Mouse (Mus musculus) kidney, postnatal 10 days (tissue): ENCODE results near the gene Tmem206.

Source experiments
- DNase-seq: peaks from one replicate; pipeline ENCODE4 v3.0.0; 2021; ENCODE audit warnings: mixed read lengths

Gene Tmem206

DNA sequence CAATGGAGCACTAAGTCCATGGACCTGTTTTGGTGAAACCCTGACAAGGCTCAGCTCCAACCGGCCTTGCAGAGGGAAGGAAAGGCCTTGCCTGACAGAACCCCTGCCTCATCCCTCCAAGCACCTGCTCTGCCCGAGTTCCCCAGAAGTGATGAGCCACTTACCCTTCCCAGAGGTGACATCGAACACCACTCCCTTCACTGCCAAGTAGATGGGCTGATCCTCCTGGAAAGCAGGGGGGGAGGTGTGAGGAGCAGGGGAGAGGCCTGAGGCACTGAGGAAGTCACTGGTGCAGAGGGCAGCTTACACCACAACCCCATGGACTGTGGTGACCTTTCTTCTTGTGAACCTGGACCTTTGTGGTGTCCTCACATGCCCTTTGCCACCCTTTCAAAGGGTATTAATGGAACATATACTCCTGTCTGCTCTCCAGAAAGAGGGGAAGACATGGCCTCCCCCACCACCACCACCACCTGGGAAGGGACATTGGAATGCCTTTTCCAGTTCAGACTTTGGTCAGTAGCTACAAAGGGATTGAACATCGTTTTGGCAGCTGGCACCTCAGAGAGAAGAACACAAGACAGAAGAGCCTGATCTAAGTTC is 14.3 kb upstream of the Tmem206 start:
- DNase-seq: no peak

GRCm38 (mm10) chr1:191312513-191312941 is 13.2 kb upstream of the Tmem206 start:
- DNase-seq: peak; percentile 93

- DNase-seq: no peak
Measured at GRCm38 (mm10) chr1:191313158-191313557, 12.6 kb upstream of the Tmem206 start.

GRCm38 (mm10) chr1:191313926-191314325 is 11.8 kb upstream of the Tmem206 start:
- no peak for DNase-seq

- no peak for DNase-seq
Measured at GRCm38 (mm10) chr1:191316818-191317217, 8.9 kb upstream of the Tmem206 start.

GRCm38 (mm10) chr1:191317591-191318196 is 8.0 kb upstream of the Tmem206 start, which contains the start of gene Nenf:
Nenf (minus strand) TSS chr1:191318194.
- DNase-seq: peak; percentile 87

DNA sequence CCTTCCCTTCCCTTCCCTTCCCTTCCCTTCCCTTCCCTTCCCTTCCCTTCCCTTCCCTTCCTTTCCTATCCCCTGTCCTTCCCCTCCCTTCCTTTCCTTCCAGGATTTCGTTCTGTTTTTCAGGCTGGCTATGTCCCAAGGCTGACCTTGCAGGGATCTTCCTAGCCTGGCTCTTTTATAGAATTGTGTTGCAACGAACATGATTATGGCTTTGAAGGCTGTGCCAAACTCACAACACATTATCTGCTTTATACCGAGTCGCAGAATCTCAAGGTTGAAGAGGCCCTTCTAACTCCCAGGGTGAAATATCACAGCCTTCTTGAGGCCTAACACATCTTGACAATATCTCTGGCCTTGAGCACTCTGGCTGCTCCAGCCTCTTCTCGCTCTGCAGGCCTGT is 7.0 kb upstream of the Tmem206 start:
- no peak for DNase-seq

GRCm38 (mm10) chr1:191323381-191323780 is 2.3 kb upstream of the Tmem206 start:
- no peak for DNase-seq

GRCm38 (mm10) chr1:191324733-191325590 is 750 bp upstream of the Tmem206 start:
- no peak for DNase-seq

GRCm38 (mm10) chr1:191326233-191326882 is 646 bp downstream of the Tmem206 start:
- DNase-seq: peak; percentile 74

DNA sequence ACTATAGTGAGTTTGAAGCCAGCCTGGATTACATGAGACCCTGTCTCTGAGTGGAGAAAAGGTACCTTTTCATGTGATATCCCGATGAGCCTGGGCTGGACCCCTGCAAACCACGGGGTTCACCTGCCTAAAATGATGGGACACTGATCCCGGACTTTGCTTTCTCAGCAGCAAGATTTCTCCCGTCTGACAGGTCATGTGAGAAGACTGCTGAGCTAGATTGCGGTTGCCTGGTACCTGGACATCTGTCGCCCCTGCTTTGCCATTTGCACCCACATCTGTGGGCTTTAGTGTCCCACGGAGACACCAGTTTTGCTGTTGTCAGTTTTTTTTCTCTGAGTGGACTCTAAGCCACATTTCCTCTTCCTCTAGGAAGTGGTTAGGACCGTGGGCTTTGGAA is 1.5 kb downstream of the Tmem206 start:
- no peak for DNase-seq

DNA sequence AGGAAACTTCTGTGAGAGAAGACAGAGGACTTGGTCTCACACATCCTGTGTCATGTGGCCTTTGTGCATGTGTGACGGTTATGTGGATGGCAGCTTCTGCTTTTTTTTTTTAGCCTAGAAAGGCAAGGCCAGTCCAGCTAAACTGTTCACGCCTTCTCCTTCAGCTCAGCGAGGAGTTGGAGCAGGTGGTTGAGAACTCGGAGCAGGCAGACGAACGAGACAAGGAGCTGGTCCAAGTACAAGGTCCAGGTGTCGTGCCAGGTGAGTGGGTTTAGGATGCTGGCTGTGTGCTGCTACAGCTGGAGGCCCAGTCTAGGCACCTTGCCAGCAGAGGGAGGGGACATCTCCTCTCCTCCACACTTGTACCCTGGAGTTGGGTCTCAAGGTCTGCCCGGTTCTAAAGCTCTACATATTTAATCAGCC is 2.3 kb downstream of the Tmem206 start:
- peak; percentile 92 for DNase-seq

DNA sequence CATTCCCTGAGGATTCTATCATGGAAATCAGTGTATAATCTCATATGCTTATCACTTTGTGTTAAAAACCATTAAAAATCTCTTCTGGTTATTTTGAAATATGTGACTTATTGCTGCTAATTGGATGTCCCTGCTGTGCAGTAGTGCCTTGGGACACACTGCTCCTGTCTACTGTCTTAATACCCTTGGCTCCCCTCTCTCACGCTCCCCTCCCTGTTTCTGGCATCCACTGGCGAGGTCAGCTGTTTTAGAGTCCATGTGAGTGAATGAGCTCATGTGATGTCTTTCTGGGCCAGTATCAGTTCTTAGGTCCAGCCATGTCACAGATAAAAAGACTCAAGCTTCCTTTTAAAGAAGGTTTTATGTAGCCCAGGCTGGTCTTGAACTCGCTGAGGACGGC is 4.6 kb downstream of the Tmem206 start:
- DNase-seq: no peak

- no peak for DNase-seq
Measured at GRCm38 (mm10) chr1:191334500-191334899, 8.8 kb downstream of the Tmem206 start.

DNA sequence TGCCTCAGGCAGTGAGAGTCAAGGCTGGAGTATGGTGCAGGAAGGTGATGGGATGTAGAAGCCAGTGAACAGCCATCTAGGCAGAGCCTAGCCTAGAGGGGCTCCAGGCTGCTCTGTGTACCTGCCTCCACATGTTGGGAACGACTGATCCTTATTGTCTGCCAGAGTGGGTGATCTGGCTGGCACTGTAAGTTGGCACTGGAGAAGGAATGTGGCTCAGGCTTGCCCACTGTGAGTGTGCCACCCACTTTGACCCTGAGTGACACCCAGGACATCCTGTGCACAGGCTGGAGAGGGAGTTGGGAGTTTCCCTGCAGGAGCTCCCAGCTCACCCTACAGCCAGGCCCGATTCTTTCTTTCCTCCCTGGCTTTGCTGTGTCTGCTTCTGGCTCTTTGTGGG is 14.2 kb downstream of the Tmem206 start:
- DNase-seq: no peak

- DNase-seq: no peak
Measured at GRCm38 (mm10) chr1:191340530-191340929, 14.8 kb downstream of the Tmem206 start.

- DNase-seq: no peak
Measured at GRCm38 (mm10) chr1:191347602-191348001, 21.9 kb downstream of the Tmem206 start.

- no peak for DNase-seq
Measured at GRCm38 (mm10) chr1:191348592-191348991, 22.9 kb downstream of the Tmem206 start.

- DNase-seq: no peak
Measured at GRCm38 (mm10) chr1:191348996-191349395, 23.3 kb downstream of the Tmem206 start.

- DNase-seq: no peak
Measured at GRCm38 (mm10) chr1:191349486-191350037, 23.9 kb downstream of the Tmem206 start.

GRCm38 (mm10) chr1:191350355-191350754 is 24.6 kb downstream of the Tmem206 start:
- no peak for DNase-seq

GRCm38 (mm10) chr1:191352786-191353488 is 27.2 kb downstream of the Tmem206 start:
- DNase-seq: peak; percentile 88
